In genomic region chr11:20200713-20201575, GRCm38 (mm10) we compare ENCODE assay signal across 1 mouse cellular context.
A peak's percentile ranks its signal among the peaks of the same experiment; 100 is the strongest.
TF ChIP-seq lines count a peak whose summit lies in the region.

Gene Rab1a (plus strand): TSS chr11:20201432.

TF ChIP-seq in MEL, 35 proteins besides CTCF, POLR2A, EP300 and RAD21 (continued from another document):
- TF ChIP-seq TAL1 (IDR thresholded peaks at IDR 0.05; ENCODE audit: low read length) (no peak), ZMIZ1 (IDR thresholded peaks at IDR 0.05; ENCODE audit: low read depth, low read length) (peak; percentile 85), TBP (IDR thresholded peaks at IDR 0.05; ENCODE audit: low read depth, low read length) (peak; percentile 43; the same call in 1 of the 2 replicates), MYC (IDR thresholded peaks at IDR 0.05; ENCODE audit: low read depth, low read length) (0 out of 2 replicates have a peak, but pooled peaks have one; percentile 45)
